Mouse (Mus musculus): Measurements from ENCODE around the gene Stk11ip. TPM values are rescaled to one million over a fixed set of nuclear protein-coding genes. Genes with fewer than 3 reads are reported as not detected.

The Stk11ip gene
- polyA plus RNA-seq, 1 experiment: 19.7 TPM

- DNase-seq (ENCODE audit: low spot score): no peak
Observed at GRCm38 (mm10) chr1:75541496-75541895, 20.2 kb downstream of the Stk11ip start.

- no peak for DNase-seq (ENCODE audit: low spot score)
Observed at GRCm38 (mm10) chr1:75544351-75544750, 23.0 kb downstream of the Stk11ip start.

- peak; percentile 73 for DNase-seq (ENCODE audit: low spot score)
Observed at GRCm38 (mm10) chr1:75545965-75546956, 24.9 kb downstream of the Stk11ip start, which contains the start of gene Slc4a3. TSS of gene Slc4a3 (plus strand) at chr1:75546266.

- no peak for DNase-seq (ENCODE audit: low spot score)
Observed at GRCm38 (mm10) chr1:75547351-75547750, 26.0 kb downstream of the Stk11ip start.

- no peak for DNase-seq (ENCODE audit: low spot score)
Observed at GRCm38 (mm10) chr1:75548083-75548482, 26.8 kb downstream of the Stk11ip start.

GRCm38 (mm10) chr1:75548871-75549270 lies 27.5 kb downstream of the Stk11ip start:
- DNase-seq (ENCODE audit: low spot score): no peak

GRCm38 (mm10) chr1:75549289-75550279 lies 28.3 kb downstream of the Stk11ip start:
- DNase-seq (ENCODE audit: low spot score): no peak

GRCm38 (mm10) chr1:75550586-75550985 lies 29.3 kb downstream of the Stk11ip start:
- no peak for DNase-seq (ENCODE audit: low spot score)

GRCm38 (mm10) chr1:75555680-75556079 lies 34.4 kb downstream of the Stk11ip start:
- no peak for DNase-seq (ENCODE audit: low spot score)

GRCm38 (mm10) chr1:75556143-75556781 lies 34.9 kb downstream of the Stk11ip start:
- no peak for DNase-seq (ENCODE audit: low spot score)

GRCm38 (mm10) chr1:75557041-75557440 lies 35.7 kb downstream of the Stk11ip start:
- no peak for DNase-seq (ENCODE audit: low spot score)

- DNase-seq (ENCODE audit: low spot score): no peak
Observed at GRCm38 (mm10) chr1:75558388-75559178, 37.3 kb downstream of the Stk11ip start.

- DNase-seq (ENCODE audit: low spot score): peak; percentile 70
Observed at GRCm38 (mm10) chr1:75559212-75559925, 38.0 kb downstream of the Stk11ip start.

- no peak for DNase-seq (ENCODE audit: low spot score)
Observed at GRCm38 (mm10) chr1:75560206-75560913, 39.0 kb downstream of the Stk11ip start.

GRCm38 (mm10) chr1:75561221-75561897 lies 40.0 kb downstream of the Stk11ip start:
- DNase-seq (ENCODE audit: low spot score): no peak

- no peak for DNase-seq (ENCODE audit: low spot score)
Observed at GRCm38 (mm10) chr1:75561898-75562238, 40.5 kb downstream of the Stk11ip start.

- no peak for DNase-seq (ENCODE audit: low spot score)
Observed at GRCm38 (mm10) chr1:75564102-75564501, 42.8 kb downstream of the Stk11ip start.

- no peak for DNase-seq (ENCODE audit: low spot score)
Observed at GRCm38 (mm10) chr1:75564916-75565315, 43.6 kb downstream of the Stk11ip start.

- no peak for DNase-seq (ENCODE audit: low spot score)
Observed at GRCm38 (mm10) chr1:75565616-75566015, 44.3 kb downstream of the Stk11ip start.
